Mouse (Mus musculus): ENCODE data around the gene Ghrh. TPM values are rescaled to one million over a fixed set of nuclear protein-coding genes. Genes with fewer than 3 reads are reported as not detected.

Gene Ghrh
- polyA plus RNA-seq, 1 experiment = 1.1 TPM

- Histone ChIP-seq H3K27me3 (replicated peaks) (peaks cover 6% of the 10 kb centered on the region), H3K4me3 (replicated peaks) (no peak overlapping the region)
Measured at GRCm38 (mm10) chr2:157328570-157328969, 18.7 kb downstream of the Ghrh start.

GRCm38 (mm10) chr2:157328106-157328505 is 19.2 kb downstream of the Ghrh start:
- Histone ChIP-seq H3K4me1 (peaks cover 20% of the 10 kb centered on the region), H3K9me3 (no peaks in the 10 kb centered on the region), H3K4me3 (replicated peaks) (no peak overlapping the region), H3K36me3 (replicated peaks; ENCODE audit: low read length) (peaks cover 66% of the 10 kb centered on the region), H3K27me3 (replicated peaks) (peaks cover 1% of the 10 kb centered on the region)
- TF ChIP-seq FLI1 (IDR thresholded peaks at IDR 0.05; ENCODE audit: low read length) = no peak
- no peak for TF ChIP-seq GATA1 (IDR thresholded peaks at IDR 0.05; ENCODE audit: borderline replicate concordance, low read length)

More at GRCm38 (mm10) chr2:157328570-157328969, 18.7 kb downstream of the Ghrh start:
- Histone ChIP-seq H3K36me3 (replicated peaks; ENCODE audit: low read length) (peaks cover 61% of the 10 kb centered on the region), H3K9me3 (no peaks in the 10 kb centered on the region), H3K4me1 (peaks cover 20% of the 10 kb centered on the region)
- no peak for TF ChIP-seq GATA1 (IDR thresholded peaks at IDR 0.05; ENCODE audit: borderline replicate concordance, low read length)
- no peak for TF ChIP-seq FLI1 (IDR thresholded peaks at IDR 0.05; ENCODE audit: low read length)

DNA sequence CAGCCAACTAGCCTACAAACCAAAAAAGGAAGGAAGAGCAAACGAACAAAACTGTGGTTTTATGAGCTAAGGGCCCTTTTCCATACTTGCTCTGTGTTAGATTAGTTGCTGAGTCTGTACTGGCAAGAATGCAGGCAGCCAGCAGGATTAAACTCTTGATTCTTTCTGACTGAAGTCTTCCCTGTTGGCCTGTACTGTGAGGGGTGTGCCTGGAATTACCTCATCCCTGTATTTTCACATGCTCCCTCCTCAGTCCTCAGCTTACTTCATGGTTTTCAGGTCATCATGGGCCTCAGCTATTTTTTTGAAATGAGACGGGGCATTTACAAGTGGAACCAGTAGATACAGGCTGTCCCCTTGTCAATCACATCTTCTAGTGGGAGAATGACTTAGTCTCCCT is 22.1 kb downstream of the Ghrh start:
- peaks cover 20% of the 10 kb centered on the region for H3K4me1 ChIP-seq
- peaks cover 95% of the 10 kb centered on the region for H3K36me3 ChIP-seq (replicated peaks; ENCODE audit: low read length)
- H3K4me3 ChIP-seq (replicated peaks) = no peak overlapping the region
- no peaks in the 10 kb centered on the region for H3K27me3 ChIP-seq (replicated peaks)
- no peaks in the 10 kb centered on the region for H3K9me3 ChIP-seq
- no peak for TF ChIP-seq GATA1 (IDR thresholded peaks at IDR 0.05; ENCODE audit: borderline replicate concordance, low read length)
- no peak for TF ChIP-seq FLI1 (IDR thresholded peaks at IDR 0.05; ENCODE audit: low read length)

DNA sequence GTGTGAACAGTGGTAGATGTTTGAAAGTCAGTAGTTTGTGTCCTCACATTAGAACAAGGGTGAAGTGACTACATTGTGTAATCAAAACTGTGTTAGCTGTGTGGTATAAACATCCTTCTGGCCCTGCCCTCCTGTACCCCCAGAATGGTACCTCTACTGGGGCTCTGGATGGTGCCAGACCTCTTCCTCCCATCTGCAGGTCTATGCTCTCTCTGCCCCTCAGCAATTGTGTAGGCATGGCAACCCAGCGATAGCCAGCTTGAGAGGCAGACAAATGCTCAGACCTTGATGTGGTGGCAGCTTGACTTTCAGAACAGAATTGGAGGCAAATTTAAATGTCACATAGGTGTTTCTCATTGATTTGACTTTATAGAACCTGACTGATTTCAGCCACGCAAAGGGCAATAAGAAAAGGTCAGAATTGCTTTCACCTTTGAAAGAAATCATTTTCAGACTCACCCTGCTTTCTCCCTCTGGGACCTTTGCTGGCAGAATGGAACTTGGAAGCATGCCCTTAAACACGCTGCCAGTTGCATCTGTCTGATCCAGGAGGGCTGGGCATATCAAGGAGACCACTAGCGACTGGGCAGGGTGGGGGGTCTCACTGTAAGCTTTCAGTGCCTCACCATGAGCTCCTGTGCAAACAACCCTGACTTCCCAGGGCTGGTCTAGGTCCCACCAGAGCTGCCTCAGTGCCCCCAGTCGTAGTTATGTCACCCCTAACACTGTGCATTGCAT is 25.1 kb downstream of the Ghrh start:
- Histone ChIP-seq H3K4me3 (replicated peaks) (no peak overlapping the region), H3K27me3 (replicated peaks) (no peaks in the 10 kb centered on the region), H3K36me3 (replicated peaks; ENCODE audit: low read length) (peaks cover 97% of the 10 kb centered on the region), H3K4me1 (peaks cover 13% of the 10 kb centered on the region), H3K9me3 (no peaks in the 10 kb centered on the region)
- TF ChIP-seq FLI1 (IDR thresholded peaks at IDR 0.05; ENCODE audit: low read length) (no peak), GATA1 (IDR thresholded peaks at IDR 0.05; ENCODE audit: borderline replicate concordance, low read length) (no peak)

DNA sequence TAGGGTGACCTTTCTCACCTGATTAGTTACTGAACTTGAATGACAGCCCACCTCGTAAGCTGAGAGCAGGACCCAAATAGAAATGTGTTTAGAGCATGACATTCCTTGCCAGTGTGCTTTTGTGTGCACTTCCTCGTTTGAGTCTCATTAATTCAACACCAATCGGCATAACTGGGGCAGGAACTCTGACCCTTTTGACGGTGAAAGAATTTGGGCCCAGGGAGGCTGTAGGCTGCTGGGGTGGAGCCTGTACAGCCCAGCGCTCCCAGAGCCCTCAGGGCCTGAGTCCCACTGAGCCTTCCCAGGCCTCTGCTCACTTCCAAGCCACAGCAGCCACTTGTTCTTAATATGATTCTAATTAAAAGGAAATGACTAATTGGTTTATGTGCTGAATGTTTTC is 26.4 kb downstream of the Ghrh start:
- TF ChIP-seq GATA1 (IDR thresholded peaks at IDR 0.05; ENCODE audit: borderline replicate concordance, low read length) = no peak
- no peak for TF ChIP-seq FLI1 (IDR thresholded peaks at IDR 0.05; ENCODE audit: low read length)
- no peaks in the 10 kb centered on the region for H3K9me3 ChIP-seq
- no peaks in the 10 kb centered on the region for H3K27me3 ChIP-seq (replicated peaks)
- H3K4me3 ChIP-seq (replicated peaks) = no peak overlapping the region
- H3K4me1 ChIP-seq = peaks cover 13% of the 10 kb centered on the region
- H3K36me3 ChIP-seq (replicated peaks; ENCODE audit: low read length) = peaks cover 97% of the 10 kb centered on the region

DNA sequence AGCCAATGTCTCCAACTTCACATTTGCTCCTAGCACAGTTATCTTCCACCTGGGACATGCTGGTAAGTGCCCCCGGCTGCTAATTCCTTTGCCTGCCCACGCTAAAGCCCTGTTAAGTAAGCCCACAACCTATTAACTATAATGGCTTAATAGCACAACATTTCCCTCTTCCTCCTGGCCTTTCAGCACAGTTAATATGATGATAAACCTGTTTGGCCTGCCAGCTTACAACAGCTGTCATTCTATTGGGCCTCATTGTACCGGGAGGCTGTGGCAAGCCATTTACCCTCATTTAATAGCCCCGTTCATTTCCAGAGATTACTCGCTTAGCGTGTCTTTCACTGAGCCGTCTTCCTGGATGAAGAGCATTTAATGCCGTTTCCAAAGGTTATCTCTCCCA is 27.2 kb downstream of the Ghrh start:
- Histone ChIP-seq H3K4me1 (peaks cover 13% of the 10 kb centered on the region), H3K4me3 (replicated peaks) (no peak overlapping the region), H3K36me3 (replicated peaks; ENCODE audit: low read length) (peaks cover 97% of the 10 kb centered on the region), H3K27me3 (replicated peaks) (no peaks in the 10 kb centered on the region), H3K9me3 (no peaks in the 10 kb centered on the region)
- TF ChIP-seq GATA1 (IDR thresholded peaks at IDR 0.05; ENCODE audit: borderline replicate concordance, low read length) = no peak
- no peak for TF ChIP-seq FLI1 (IDR thresholded peaks at IDR 0.05; ENCODE audit: low read length)

- Histone ChIP-seq H3K9me3 (no peaks in the 10 kb centered on the region), H3K36me3 (replicated peaks; ENCODE audit: low read length) (peaks cover 97% of the 10 kb centered on the region), H3K27me3 (replicated peaks) (no peaks in the 10 kb centered on the region), H3K4me3 (replicated peaks) (no peak overlapping the region), H3K4me1 (peaks cover 17% of the 10 kb centered on the region)
- TF ChIP-seq GATA1 (IDR thresholded peaks at IDR 0.05; ENCODE audit: borderline replicate concordance, low read length) (no peak), FLI1 (IDR thresholded peaks at IDR 0.05; ENCODE audit: low read length) (no peak)
Measured at GRCm38 (mm10) chr2:157317220-157317619, 30.1 kb downstream of the Ghrh start.

GRCm38 (mm10) chr2:157316358-157316933 is 30.9 kb downstream of the Ghrh start:
- peaks cover 17% of the 10 kb centered on the region for H3K4me1 ChIP-seq
- no peaks in the 10 kb centered on the region for H3K9me3 ChIP-seq
- H3K36me3 ChIP-seq (replicated peaks; ENCODE audit: low read length) = peaks cover 96% of the 10 kb centered on the region
- no peaks in the 10 kb centered on the region for H3K27me3 ChIP-seq (replicated peaks)
- no peak overlapping the region for H3K4me3 ChIP-seq (replicated peaks)
- TF ChIP-seq FLI1 (IDR thresholded peaks at IDR 0.05; ENCODE audit: low read length) = no peak
- no peak for TF ChIP-seq GATA1 (IDR thresholded peaks at IDR 0.05; ENCODE audit: borderline replicate concordance, low read length)

- no peaks in the 10 kb centered on the region for H3K9me3 ChIP-seq
- H3K36me3 ChIP-seq (replicated peaks; ENCODE audit: low read length) = peaks cover 96% of the 10 kb centered on the region
- no peaks in the 10 kb centered on the region for H3K27me3 ChIP-seq (replicated peaks)
- peaks cover 17% of the 10 kb centered on the region for H3K4me1 ChIP-seq
- no peak overlapping the region for H3K4me3 ChIP-seq (replicated peaks)
- TF ChIP-seq GATA1 (IDR thresholded peaks at IDR 0.05; ENCODE audit: borderline replicate concordance, low read length) = no peak
- no peak for TF ChIP-seq FLI1 (IDR thresholded peaks at IDR 0.05; ENCODE audit: low read length)
Measured at GRCm38 (mm10) chr2:157315486-157315885, 31.8 kb downstream of the Ghrh start.

- no peaks in the 10 kb centered on the region for H3K27me3 ChIP-seq (replicated peaks)
- H3K9me3 ChIP-seq = no peaks in the 10 kb centered on the region
- TF ChIP-seq FLI1 (IDR thresholded peaks at IDR 0.05; ENCODE audit: low read length) = no peak
- no peak for TF ChIP-seq GATA1 (IDR thresholded peaks at IDR 0.05; ENCODE audit: borderline replicate concordance, low read length)
- H3K4me1 ChIP-seq = peaks cover 17% of the 10 kb centered on the region
- peaks cover 97% of the 10 kb centered on the region for H3K36me3 ChIP-seq (replicated peaks; ENCODE audit: low read length)
- no peak overlapping the region for H3K4me3 ChIP-seq (replicated peaks)
Measured at GRCm38 (mm10) chr2:157314310-157314709, 33.0 kb downstream of the Ghrh start.
